Mouse (Mus musculus): ENCODE measurements around the gene Epn2. TPM values are rescaled to one million over a fixed set of nuclear protein-coding genes. Genes with fewer than 3 reads are reported as not detected.
A peak's percentile ranks its signal among the peaks of the same experiment; 100 is the strongest.

The Epn2 gene
- polyA plus RNA-seq (2012; rRNA removed) = 66.2 and 69.1 TPM in 2 replicates

- peak; percentile 85 for DNase-seq (ENCODE audit: low read depth)
- TF ChIP-seq CTCF (IDR thresholded peaks at IDR 0.05; ENCODE audit: borderline replicate concordance, extremely low read depth, insufficient read depth, insufficient read length) (peak; percentile 30; the same call in 1 of the 2 replicates), POLR2A (IDR thresholded peaks at IDR 0.05; ENCODE audit: borderline replicate concordance, extremely low read depth, insufficient read depth, insufficient read length, poor library complexity, severe bottlenecking) (peak; percentile 81)
Measured at GRCm38 (mm10) chr11:61578983-61579877, at the start of gene Epn2. Gene Epn2 (minus strand): TSS chr11:61579687.

GRCm38 (mm10) chr11:61626509-61626908 is 47.0 kb upstream of the Epn2 start:
- DNase-seq (ENCODE audit: low read depth) = no peak
- TF ChIP-seq CTCF (IDR thresholded peaks at IDR 0.05; ENCODE audit: borderline replicate concordance, extremely low read depth, insufficient read depth, insufficient read length) = no peak
- TF ChIP-seq POLR2A (IDR thresholded peaks at IDR 0.05; ENCODE audit: borderline replicate concordance, extremely low read depth, insufficient read depth, insufficient read length, poor library complexity, severe bottlenecking) = no peak

GRCm38 (mm10) chr11:61625136-61625535 is 45.6 kb upstream of the Epn2 start:
- TF ChIP-seq CTCF (IDR thresholded peaks at IDR 0.05; ENCODE audit: borderline replicate concordance, extremely low read depth, insufficient read depth, insufficient read length) = no peak
- no peak for TF ChIP-seq POLR2A (IDR thresholded peaks at IDR 0.05; ENCODE audit: borderline replicate concordance, extremely low read depth, insufficient read depth, insufficient read length, poor library complexity, severe bottlenecking)
- DNase-seq (ENCODE audit: low read depth) = no peak

- DNase-seq (ENCODE audit: low read depth) = no peak
- no peak for TF ChIP-seq CTCF (IDR thresholded peaks at IDR 0.05; ENCODE audit: borderline replicate concordance, extremely low read depth, insufficient read depth, insufficient read length)
- no peak for TF ChIP-seq POLR2A (IDR thresholded peaks at IDR 0.05; ENCODE audit: borderline replicate concordance, extremely low read depth, insufficient read depth, insufficient read length, poor library complexity, severe bottlenecking)
Measured at GRCm38 (mm10) chr11:61620762-61621161, 41.3 kb upstream of the Epn2 start.

GRCm38 (mm10) chr11:61620254-61620670 is 40.8 kb upstream of the Epn2 start:
- TF ChIP-seq POLR2A (IDR thresholded peaks at IDR 0.05; ENCODE audit: borderline replicate concordance, extremely low read depth, insufficient read depth, insufficient read length, poor library complexity, severe bottlenecking) (peak; percentile 8; the same call in 1 of the 2 replicates), CTCF (IDR thresholded peaks at IDR 0.05; ENCODE audit: borderline replicate concordance, extremely low read depth, insufficient read depth, insufficient read length) (peak; percentile 78)
- peak; percentile 88 for DNase-seq (ENCODE audit: low read depth)

- peak; percentile 73 for DNase-seq (ENCODE audit: low read depth)
- peak; percentile 58 for TF ChIP-seq CTCF (IDR thresholded peaks at IDR 0.05; ENCODE audit: borderline replicate concordance, extremely low read depth, insufficient read depth, insufficient read length)
- TF ChIP-seq POLR2A (IDR thresholded peaks at IDR 0.05; ENCODE audit: borderline replicate concordance, extremely low read depth, insufficient read depth, insufficient read length, poor library complexity, severe bottlenecking) = no peak
Measured at GRCm38 (mm10) chr11:61619791-61620241, 40.3 kb upstream of the Epn2 start.

GRCm38 (mm10) chr11:61619356-61619755 is 39.9 kb upstream of the Epn2 start:
- DNase-seq (ENCODE audit: low read depth) = no peak
- TF ChIP-seq CTCF (IDR thresholded peaks at IDR 0.05; ENCODE audit: borderline replicate concordance, extremely low read depth, insufficient read depth, insufficient read length) (no peak), POLR2A (IDR thresholded peaks at IDR 0.05; ENCODE audit: borderline replicate concordance, extremely low read depth, insufficient read depth, insufficient read length, poor library complexity, severe bottlenecking) (no peak)

- no peak for TF ChIP-seq CTCF (IDR thresholded peaks at IDR 0.05; ENCODE audit: borderline replicate concordance, extremely low read depth, insufficient read depth, insufficient read length)
- no peak for TF ChIP-seq POLR2A (IDR thresholded peaks at IDR 0.05; ENCODE audit: borderline replicate concordance, extremely low read depth, insufficient read depth, insufficient read length, poor library complexity, severe bottlenecking)
- DNase-seq (ENCODE audit: low read depth) = no peak
Measured at GRCm38 (mm10) chr11:61618571-61618970, 39.1 kb upstream of the Epn2 start.

GRCm38 (mm10) chr11:61618131-61618530 is 38.6 kb upstream of the Epn2 start:
- no peak for DNase-seq (ENCODE audit: low read depth)

GRCm38 (mm10) chr11:61617293-61617975 is 37.9 kb upstream of the Epn2 start:
- DNase-seq (ENCODE audit: low read depth) = no peak
- TF ChIP-seq POLR2A (IDR thresholded peaks at IDR 0.05; ENCODE audit: borderline replicate concordance, extremely low read depth, insufficient read depth, insufficient read length, poor library complexity, severe bottlenecking) (no peak), CTCF (IDR thresholded peaks at IDR 0.05; ENCODE audit: borderline replicate concordance, extremely low read depth, insufficient read depth, insufficient read length) (no peak)

More at GRCm38 (mm10) chr11:61618131-61618530, 38.6 kb upstream of the Epn2 start:
- TF ChIP-seq POLR2A (IDR thresholded peaks at IDR 0.05; ENCODE audit: borderline replicate concordance, extremely low read depth, insufficient read depth, insufficient read length, poor library complexity, severe bottlenecking) (no peak), CTCF (IDR thresholded peaks at IDR 0.05; ENCODE audit: borderline replicate concordance, extremely low read depth, insufficient read depth, insufficient read length) (no peak)

All from brain, embryonic 14.5 days (tissue).